Mouse (Mus musculus) T-helper 2 cell (primary cell): Measurements from ENCODE around the gene Amn.

Experiments used
- in situ Hi-C: fragments of 300-600 bp; cut with MboI, MseI; formaldehyde crosslinking; loops from one replicate; pipeline ENCODE4 v1.15.1; 2025; ENCODE audit warnings: high pct_unique_total_duplicates

Gene Amn

DNA sequence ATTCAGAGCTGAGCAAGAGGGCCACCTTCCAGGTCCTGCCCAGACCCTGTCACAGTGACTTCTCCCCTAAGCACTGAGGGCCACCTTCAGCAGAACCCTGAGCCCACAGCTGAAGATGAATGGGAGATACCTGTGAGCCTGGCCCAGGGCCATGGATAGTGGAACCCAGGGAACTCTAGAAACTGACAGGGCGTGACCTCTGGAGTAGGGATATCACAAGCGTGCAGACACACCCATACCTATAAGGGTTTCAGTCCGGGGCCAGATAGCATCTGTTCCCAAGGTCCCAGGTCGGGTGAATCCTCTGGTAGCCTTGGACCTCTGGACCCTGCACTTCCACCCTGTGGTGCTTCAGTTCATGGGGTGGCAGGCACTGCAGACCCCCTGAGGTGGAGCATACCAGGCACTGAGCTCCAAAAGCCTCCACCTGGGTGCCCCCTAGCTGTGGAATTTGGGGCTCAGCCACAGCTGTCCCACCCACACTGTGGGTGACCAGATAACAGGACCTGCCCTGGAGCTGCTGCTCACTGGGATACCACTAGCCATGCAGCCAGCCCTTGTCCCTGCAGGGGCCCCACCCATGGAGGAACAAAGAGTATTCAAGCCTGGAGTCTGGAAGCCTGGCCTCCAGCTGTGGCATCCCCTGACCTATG is 3.1 kb upstream of the Amn start:
- in situ Hi-C loops = no loop called here

- in situ Hi-C loops = no loop called here
Measured at GRCm38 (mm10) chr12:111271406-111271805, 511 bp downstream of the Amn start.

DNA sequence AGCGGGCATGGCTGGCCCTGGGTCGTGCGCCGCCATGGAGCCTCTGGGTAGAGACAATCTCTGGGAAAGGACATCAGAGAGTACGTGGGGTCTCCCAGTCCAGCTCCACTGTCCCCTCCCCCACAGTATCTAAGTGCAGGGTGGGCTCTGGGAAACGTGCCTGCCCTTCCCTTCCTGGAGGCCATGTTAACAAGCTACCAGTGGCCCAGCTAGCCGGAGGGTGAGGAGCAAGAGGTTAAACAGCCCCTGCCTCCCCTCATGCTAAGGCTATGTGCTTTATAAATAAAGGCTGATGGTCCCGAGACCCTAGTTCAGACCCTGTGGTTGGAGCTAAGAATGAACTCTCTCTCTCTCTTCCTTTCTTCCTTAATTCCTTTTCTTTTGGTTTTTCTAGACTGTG is 1.1 kb downstream of the Amn start:
- in situ Hi-C loops = no loop called here

DNA sequence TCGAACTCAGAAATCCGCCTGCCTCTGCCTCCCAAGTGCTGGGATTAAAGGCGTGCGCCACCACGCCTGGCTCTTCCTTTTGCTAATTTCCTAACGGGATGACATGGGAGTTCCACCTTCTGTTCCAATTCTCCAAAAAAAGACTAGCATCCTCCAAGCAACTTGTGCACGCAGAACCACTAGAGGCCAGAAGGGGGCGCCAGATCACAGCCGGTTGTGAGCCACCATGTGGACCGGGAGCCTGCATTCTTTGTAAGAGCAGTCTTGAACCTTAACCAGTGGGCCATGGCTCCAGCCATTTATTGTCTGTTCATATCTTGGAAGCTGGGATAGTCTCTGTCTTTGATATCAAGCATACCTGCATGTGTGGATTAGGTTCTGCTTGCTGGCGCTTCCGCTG is 1.5 kb downstream of the Amn start:
- in situ Hi-C loops = no loop called here

GRCm38 (mm10) chr12:111274006-111274405 is 3.1 kb downstream of the Amn start:
- in situ Hi-C loops = no loop called here

GRCm38 (mm10) chr12:111274447-111275149 is 3.7 kb downstream of the Amn start:
- in situ Hi-C loops = no loop called here

DNA sequence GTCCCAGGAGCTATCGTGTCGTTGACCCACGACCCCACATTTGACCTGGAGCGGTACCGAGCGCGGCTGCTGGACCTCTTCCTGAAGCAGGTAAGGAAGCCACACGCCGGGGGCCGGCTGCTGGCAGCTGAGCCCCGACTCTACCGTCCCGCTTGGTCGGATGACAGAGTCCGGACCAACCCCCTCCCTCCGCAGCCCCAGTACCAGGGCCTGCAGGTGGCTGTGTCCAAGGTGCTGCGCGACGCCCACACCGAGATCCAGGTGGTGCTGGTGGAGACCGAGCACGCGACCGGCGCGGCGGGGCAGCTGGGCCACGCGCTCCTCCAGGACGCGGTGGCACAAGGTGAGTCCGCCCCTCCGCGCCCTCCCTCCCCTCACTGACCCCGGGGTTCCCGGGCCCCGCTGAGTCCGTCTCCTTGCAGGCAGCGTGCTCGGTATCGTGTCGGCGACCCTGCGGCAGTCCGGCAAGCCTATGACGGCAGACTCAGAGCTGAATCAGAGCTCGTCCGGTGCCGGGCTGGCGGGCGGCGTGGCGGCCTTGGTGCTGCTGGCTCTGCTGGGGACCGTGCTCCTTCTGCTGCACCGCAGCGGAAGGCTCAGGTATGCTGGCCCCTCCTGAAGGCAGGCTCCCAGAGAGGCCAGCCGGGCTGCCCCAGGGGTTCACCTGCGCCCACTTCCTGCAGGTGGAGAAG is 4.4 kb downstream of the Amn start:
- in situ Hi-C loops = no loop called here

- in situ Hi-C loops = no loop called here
Measured at GRCm38 (mm10) chr12:111276371-111276770, 5.5 kb downstream of the Amn start.

DNA sequence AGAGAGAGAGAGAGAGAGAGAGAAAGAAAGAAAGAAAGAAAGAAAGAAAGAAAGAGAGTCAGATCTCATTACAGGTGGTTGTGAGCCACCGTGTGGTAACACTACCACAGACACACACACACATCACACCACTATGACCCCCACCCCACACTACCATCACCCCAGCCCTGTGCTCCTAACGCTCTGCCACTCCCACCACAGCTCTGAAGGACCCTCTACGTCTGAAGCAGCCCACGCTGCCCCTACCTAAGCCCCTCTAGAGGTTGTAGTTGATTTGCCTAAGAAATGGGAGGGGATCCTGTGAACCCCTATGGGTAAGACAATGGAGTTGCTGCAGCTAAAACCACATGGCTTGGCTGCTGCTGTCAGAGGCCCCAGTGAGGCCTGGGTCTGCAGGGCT is 12.7 kb downstream of the Amn start:
- in situ Hi-C loops = no loop called here

- in situ Hi-C loops = no loop called here
Measured at GRCm38 (mm10) chr12:111284532-111284931, 13.6 kb downstream of the Amn start.

- in situ Hi-C loops = no loop called here
Measured at GRCm38 (mm10) chr12:111293025-111293424, 22.1 kb downstream of the Amn start.

DNA sequence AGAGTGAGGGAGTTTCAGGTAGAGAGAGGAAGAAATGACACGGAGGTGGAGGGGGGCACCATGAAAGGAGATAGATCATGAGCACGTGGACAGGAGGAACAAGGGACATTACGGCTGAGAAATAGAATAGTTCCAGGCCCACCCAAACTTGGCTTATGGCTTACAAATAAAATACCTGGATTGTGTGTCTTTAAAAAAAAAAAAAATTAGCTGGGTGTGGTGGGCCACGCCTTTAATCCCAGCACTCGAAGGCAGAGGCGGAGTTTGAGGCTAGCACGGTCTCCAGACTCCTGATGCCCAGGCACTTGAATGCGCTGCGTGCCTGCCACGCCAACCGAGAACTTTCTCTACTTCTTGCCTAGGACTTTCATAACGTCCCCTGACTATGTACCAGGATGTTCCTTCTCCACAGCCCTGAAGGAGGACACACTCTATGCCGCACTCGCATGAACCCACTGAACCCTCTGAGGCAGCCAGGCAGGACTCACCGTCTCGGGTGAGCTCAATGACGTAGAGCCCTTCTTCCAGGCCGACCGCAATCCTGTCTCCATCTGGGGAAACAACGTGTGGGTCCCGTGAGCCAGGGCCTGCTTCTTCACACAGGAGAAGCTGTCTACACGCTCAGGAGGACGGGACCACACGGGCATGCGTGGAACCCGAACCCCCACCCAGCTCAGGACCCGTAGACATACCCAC is 30.6 kb downstream of the Amn start:
- in situ Hi-C loops = no loop called here

- in situ Hi-C loops = no loop called here
Measured at GRCm38 (mm10) chr12:111302018-111302345, 31.1 kb downstream of the Amn start.

- in situ Hi-C loops = no loop called here
Measured at GRCm38 (mm10) chr12:111303702-111304337, 32.9 kb downstream of the Amn start.

- in situ Hi-C loops = no loop called here
Measured at GRCm38 (mm10) chr12:111306821-111307220, 35.9 kb downstream of the Amn start.

DNA sequence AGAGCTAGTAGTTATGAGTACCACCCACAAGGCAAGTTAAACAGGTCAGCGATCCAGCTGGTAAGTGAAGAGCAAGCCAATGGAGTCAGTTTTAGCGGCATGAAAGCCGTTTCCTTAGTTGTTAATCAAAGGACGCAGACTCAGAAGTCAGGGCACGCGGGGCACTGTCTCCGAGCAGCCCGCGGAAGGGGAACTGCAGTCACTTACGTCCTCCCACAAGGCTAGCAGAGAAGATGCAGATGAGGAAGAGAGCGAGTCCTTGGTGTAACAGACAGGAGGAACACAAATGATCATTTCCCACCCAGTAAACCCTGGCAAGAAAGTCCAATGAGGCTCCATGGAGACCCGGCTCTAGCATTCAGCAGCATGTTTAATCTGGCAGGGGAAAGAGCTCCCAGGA is 38.4 kb downstream of the Amn start:
- in situ Hi-C loops = no loop called here

GRCm38 (mm10) chr12:111309931-111310330 is 39.0 kb downstream of the Amn start:
- in situ Hi-C loops = no loop called here

- in situ Hi-C loops = no loop called here
Measured at GRCm38 (mm10) chr12:111311775-111312174, 40.9 kb downstream of the Amn start.

GRCm38 (mm10) chr12:111314273-111314672 is 43.4 kb downstream of the Amn start:
- in situ Hi-C loops = no loop called here

DNA sequence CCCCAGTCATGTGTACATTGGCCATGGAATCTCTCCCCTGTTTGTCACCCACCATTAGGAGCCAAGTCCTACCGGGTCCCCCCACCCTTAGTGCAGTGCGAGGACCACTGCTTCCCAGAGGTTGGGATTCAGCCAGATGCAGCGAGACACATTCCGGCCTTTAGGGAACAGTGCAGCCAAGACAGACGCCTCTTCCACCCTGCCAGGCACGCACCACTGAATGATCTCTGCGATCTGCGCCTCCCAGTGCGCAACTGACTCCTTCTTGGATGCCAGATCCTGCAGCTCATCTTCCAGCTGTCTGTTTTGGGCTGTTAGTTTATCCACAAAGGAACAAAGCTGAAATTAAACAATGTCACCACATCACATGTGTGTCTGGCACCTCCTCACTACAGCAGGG is 46.8 kb downstream of the Amn start:
- in situ Hi-C loops = no loop called here

- in situ Hi-C loops = no loop called here
Measured at GRCm38 (mm10) chr12:111320549-111320948, 49.7 kb downstream of the Amn start.

- in situ Hi-C loops = no loop called here
Measured at GRCm38 (mm10) chr12:111321832-111322231, 50.9 kb downstream of the Amn start.
